In the genomic region with DNA sequence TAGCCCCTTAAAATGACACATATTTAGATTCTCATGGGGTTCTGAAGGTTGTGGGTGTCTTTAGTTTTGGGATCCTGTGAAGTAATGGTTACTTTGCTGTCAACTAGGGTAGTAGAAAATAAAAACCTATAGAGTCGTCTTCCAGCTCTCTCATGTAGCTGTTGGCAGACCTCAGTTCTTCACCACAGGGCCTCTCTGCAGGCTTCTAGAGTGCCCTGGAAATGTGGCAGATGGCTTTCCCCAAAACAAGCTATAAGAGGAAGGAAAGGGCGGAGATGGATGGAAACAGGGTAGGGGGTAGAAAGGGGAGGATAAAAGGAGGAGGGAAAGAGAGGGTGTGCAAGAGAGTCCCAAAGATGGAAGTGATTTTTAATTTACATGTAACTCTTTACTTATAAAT, we compare ENCODE assay signal across 15 mouse cellular contexts.
"Had no signal": no experiment of that assay in that cellular context is flagged by ENCODE, and none has a peak within 500 bp of the region (broad histone marks: within the 10 kb centered on the region; RNA-seq: fewer than 3 reads in every experiment).

No protein-coding gene starts in this region.

- H3K9ac ChIP-seq: limb, embryonic 13.5 days; liver, embryonic 15.5 days; lung, embryonic 14.5 days; neural tube, embryonic 12.5 days had no signal

- H3K27ac ChIP-seq: kidney, postnatal 0 days; limb, embryonic 13.5 days; liver, embryonic 15.5 days; midbrain, embryonic 10.5 days; neural tube, embryonic 12.5 days had no signal

- H3K36me3 ChIP-seq: limb, embryonic 13.5 days; liver, embryonic 15.5 days; midbrain, embryonic 10.5 days; neural tube, embryonic 12.5 days had no signal

- H3K27me3 ChIP-seq: limb, embryonic 13.5 days; liver, embryonic 15.5 days; neural tube, embryonic 12.5 days had no signal

- H3K4me1 ChIP-seq: limb, embryonic 13.5 days; liver, embryonic 15.5 days; neural tube, embryonic 12.5 days had no signal

- H3K4me3 ChIP-seq: limb, embryonic 13.5 days; liver, embryonic 15.5 days; midbrain, embryonic 10.5 days; neural tube, embryonic 12.5 days had no signal

- DNase-seq: kidney, adult 9 months; kidney, postnatal 36 days; layer of hippocampus, adult 9-11 months; layer of hippocampus, postnatal 36 days; lung, embryonic 14.5 days; lung, postnatal 10 days; lung, postnatal 4 days; midbrain, embryonic 14.5 days; right cerebral cortex, postnatal 4 days; thymus, postnatal 36 days had no signal

- H3K9me3 ChIP-seq: midbrain, embryonic 10.5 days had no signal

- H3K4me2 ChIP-seq: limb, embryonic 13.5 days; liver, embryonic 15.5 days; lung, embryonic 14.5 days; neural tube, embryonic 12.5 days had no signal
